Mouse (Mus musculus): Measurements from ENCODE around the gene Barx2. TPM values are rescaled to one million over a fixed set of nuclear protein-coding genes. Genes with fewer than 3 reads are reported as not detected.

Barx2 gene
- total RNA-seq, 1 experiment, result 0.18 TPM

DNA sequence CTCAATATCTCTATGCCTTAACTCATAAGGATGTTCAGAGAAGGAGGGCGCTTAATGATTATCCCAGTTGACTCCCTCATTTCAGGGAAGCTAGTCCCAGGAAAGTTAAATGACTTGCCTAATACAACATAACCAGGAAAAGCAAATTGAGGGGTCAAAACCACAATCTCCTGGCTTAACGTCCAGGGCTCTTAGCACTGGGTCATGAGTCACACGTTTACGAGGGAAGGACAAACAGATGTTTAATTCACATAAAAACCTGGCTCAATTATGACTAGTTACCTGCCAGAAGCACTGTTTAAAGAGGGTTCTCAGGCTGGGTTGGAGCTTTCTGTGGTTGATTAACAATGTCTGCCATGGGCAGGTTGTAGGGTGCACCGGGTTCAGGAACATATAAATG is 53.8 kb downstream of the Barx2 start:
- TF ChIP-seq CHD2 (IDR thresholded peaks at IDR 0.05; ENCODE audit: low read depth, low read length), result no peak
- TF ChIP-seq HCFC1 (IDR thresholded peaks at IDR 0.05; ENCODE audit: borderline replicate concordance, insufficient read depth, low read length), result no peak
- TF ChIP-seq ZC3H11A (IDR thresholded peaks at IDR 0.05; ENCODE audit: borderline replicate concordance, low read depth, low read length), result no peak
- no peak for TF ChIP-seq ZNF384 (IDR thresholded peaks at IDR 0.05; ENCODE audit: low read depth, low read length)
- TF ChIP-seq MAFK (IDR thresholded peaks at IDR 0.05; ENCODE audit: insufficient read depth, low read depth, low read length), result no peak
- no peak for DNase-seq (ENCODE audit: low read depth, low spot score)
- in situ Hi-C loops (cut with MboI; ENCODE audit: low sequenced_read_pairs in 2 of 2, unreplicated experiment in 2 of 2), result no loop called here
- no peak overlapping the region for H3K27ac ChIP-seq (ENCODE audit: insufficient read depth, low read depth, low read length, poor library complexity, severe bottlenecking)
- H3K9me3 ChIP-seq (ENCODE audit: control insufficient read depth, insufficient read depth, low read depth, low read length), result no peaks in the 10 kb centered on the region
- no peak overlapping the region for H3K9ac ChIP-seq (ENCODE audit: insufficient read depth, low read depth, low read length, poor library complexity, severe bottlenecking)
- H3K36me3 ChIP-seq (ENCODE audit: control insufficient read depth, insufficient read depth, low read length, poor library complexity, severe bottlenecking), result no peaks in the 10 kb centered on the region
- H3K4me1 ChIP-seq (ENCODE audit: control insufficient read depth in 2 of 2, insufficient read depth in 2 of 2, low read length in 2 of 2, poor library complexity in 1 of 2), result no peaks in the 10 kb centered on the region
- no peak overlapping the region for H3K4me3 ChIP-seq (ENCODE audit: insufficient read depth in 1 of 2, low read depth in 1 of 2, low read length in 2 of 2, poor library complexity in 1 of 2, severe bottlenecking in 1 of 2)

DNA sequence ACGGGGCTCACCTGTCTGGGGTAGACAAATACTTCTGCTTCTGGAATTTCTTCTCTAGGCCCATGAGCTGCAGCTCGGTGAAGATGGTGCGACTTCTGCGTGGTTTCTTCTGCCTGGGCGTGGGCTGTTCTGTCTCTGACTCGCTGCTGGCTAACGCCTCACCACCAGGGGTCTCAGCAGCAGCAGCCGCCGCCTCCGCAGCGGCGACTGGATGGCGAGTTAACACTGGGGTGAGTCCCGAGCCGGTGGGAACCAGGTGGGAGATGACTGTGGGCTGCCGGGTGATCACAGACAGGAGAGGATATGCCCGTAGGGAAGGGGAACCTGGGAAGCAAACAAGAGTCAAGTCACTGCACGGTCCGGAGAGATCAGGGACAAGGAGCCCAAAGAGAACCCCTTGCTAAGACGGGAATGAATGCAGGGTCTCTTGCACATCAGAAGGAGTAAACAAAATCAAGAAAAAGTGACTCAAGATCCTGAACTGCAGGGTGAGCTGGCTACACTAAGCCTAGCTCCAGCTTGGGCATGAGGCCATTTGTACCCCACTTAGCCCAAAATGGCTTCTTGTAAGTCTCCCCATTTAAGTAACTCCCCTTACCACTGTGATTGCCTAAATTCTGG is 54.4 kb downstream of the Barx2 start:
- Histone ChIP-seq H3K36me3 (ENCODE audit: control insufficient read depth, insufficient read depth, low read length, poor library complexity, severe bottlenecking) (no peaks in the 10 kb centered on the region), H3K9me3 (ENCODE audit: control insufficient read depth, insufficient read depth, low read depth, low read length) (no peaks in the 10 kb centered on the region), H3K4me3 (ENCODE audit: insufficient read depth in 1 of 2, low read depth in 1 of 2, low read length in 2 of 2, poor library complexity in 1 of 2, severe bottlenecking in 1 of 2) (no peak overlapping the region), H3K27ac (ENCODE audit: insufficient read depth, low read depth, low read length, poor library complexity, severe bottlenecking) (no peak overlapping the region), H3K9ac (ENCODE audit: insufficient read depth, low read depth, low read length, poor library complexity, severe bottlenecking) (no peak overlapping the region), H3K4me1 (ENCODE audit: control insufficient read depth in 2 of 2, insufficient read depth in 2 of 2, low read length in 2 of 2, poor library complexity in 1 of 2) (no peaks in the 10 kb centered on the region)
- TF ChIP-seq ZC3H11A (IDR thresholded peaks at IDR 0.05; ENCODE audit: borderline replicate concordance, low read depth, low read length), result no peak
- TF ChIP-seq HCFC1 (IDR thresholded peaks at IDR 0.05; ENCODE audit: borderline replicate concordance, insufficient read depth, low read length), result no peak
- no peak for TF ChIP-seq CHD2 (IDR thresholded peaks at IDR 0.05; ENCODE audit: low read depth, low read length)
- DNase-seq (ENCODE audit: low read depth, low spot score), result peak; percentile 34
- in situ Hi-C loops (cut with MboI; ENCODE audit: low sequenced_read_pairs in 2 of 2, unreplicated experiment in 2 of 2), result no loop called here

DNA sequence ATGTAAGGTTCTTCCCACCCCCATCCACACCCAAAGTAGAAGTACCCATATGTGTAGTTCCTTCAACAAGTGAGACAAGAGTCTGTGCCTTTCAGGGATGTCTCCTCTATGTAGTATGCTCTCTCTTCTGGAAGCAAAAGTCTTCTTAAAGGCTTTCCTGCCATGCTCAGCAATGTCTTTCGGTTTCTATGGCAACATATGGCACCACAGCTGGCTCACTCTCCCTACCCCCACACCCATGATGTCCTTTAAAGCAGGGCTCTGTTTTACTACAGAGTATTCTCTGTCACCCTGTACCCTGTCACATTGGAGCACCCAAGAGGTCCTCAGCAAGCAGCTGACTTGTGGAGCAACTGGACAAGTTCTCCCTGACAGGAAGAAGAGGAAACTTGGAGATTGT is 55.8 kb downstream of the Barx2 start:
- TF ChIP-seq CHD2 (IDR thresholded peaks at IDR 0.05; ENCODE audit: low read depth, low read length) (no peak), HCFC1 (IDR thresholded peaks at IDR 0.05; ENCODE audit: borderline replicate concordance, insufficient read depth, low read length) (no peak), ZNF384 (IDR thresholded peaks at IDR 0.05; ENCODE audit: low read depth, low read length) (no peak), ZC3H11A (IDR thresholded peaks at IDR 0.05; ENCODE audit: borderline replicate concordance, low read depth, low read length) (no peak), MAFK (IDR thresholded peaks at IDR 0.05; ENCODE audit: insufficient read depth, low read depth, low read length) (no peak)
- in situ Hi-C loops (cut with MboI; ENCODE audit: low sequenced_read_pairs in 2 of 2, unreplicated experiment in 2 of 2), result no loop called here
- H3K27ac ChIP-seq (ENCODE audit: insufficient read depth, low read depth, low read length, poor library complexity, severe bottlenecking), result no peak overlapping the region
- DNase-seq (ENCODE audit: low read depth, low spot score), result no peak
- no peaks in the 10 kb centered on the region for H3K4me1 ChIP-seq (ENCODE audit: control insufficient read depth in 2 of 2, insufficient read depth in 2 of 2, low read length in 2 of 2, poor library complexity in 1 of 2)
- H3K36me3 ChIP-seq (ENCODE audit: control insufficient read depth, insufficient read depth, low read length, poor library complexity, severe bottlenecking), result no peaks in the 10 kb centered on the region
- H3K9ac ChIP-seq (ENCODE audit: insufficient read depth, low read depth, low read length, poor library complexity, severe bottlenecking), result no peak overlapping the region
- H3K9me3 ChIP-seq (ENCODE audit: control insufficient read depth, insufficient read depth, low read depth, low read length), result no peaks in the 10 kb centered on the region
- H3K4me3 ChIP-seq (ENCODE audit: insufficient read depth in 1 of 2, low read depth in 1 of 2, low read length in 2 of 2, poor library complexity in 1 of 2, severe bottlenecking in 1 of 2), result no peak overlapping the region

DNA sequence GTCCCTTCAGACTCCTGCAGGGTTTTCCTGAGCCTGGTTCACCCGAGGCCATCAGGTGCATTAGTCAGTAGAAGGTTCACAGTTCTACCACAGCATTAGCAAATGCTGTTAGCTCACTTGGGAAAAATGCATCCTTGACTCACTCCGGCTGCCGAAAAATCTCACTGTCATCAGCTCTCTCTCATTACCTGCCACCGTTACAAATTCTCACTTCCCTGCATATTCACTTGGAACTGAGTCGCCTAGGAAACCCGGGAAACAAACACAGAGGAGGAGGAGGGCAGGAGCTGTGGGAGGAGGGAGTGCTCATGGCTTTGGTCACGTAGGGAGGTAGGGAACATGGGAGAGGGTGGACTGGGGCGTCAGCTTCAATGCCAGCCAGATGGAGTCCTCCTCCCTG is 56.8 kb downstream of the Barx2 start:
- Histone ChIP-seq H3K36me3 (ENCODE audit: control insufficient read depth, insufficient read depth, low read length, poor library complexity, severe bottlenecking) (no peaks in the 10 kb centered on the region), H3K4me3 (ENCODE audit: insufficient read depth in 1 of 2, low read depth in 1 of 2, low read length in 2 of 2, poor library complexity in 1 of 2, severe bottlenecking in 1 of 2) (no peak overlapping the region), H3K27ac (ENCODE audit: insufficient read depth, low read depth, low read length, poor library complexity, severe bottlenecking) (no peak overlapping the region), H3K4me1 (ENCODE audit: control insufficient read depth in 2 of 2, insufficient read depth in 2 of 2, low read length in 2 of 2, poor library complexity in 1 of 2) (no peaks in the 10 kb centered on the region), H3K9me3 (ENCODE audit: control insufficient read depth, insufficient read depth, low read depth, low read length) (no peaks in the 10 kb centered on the region), H3K9ac (ENCODE audit: insufficient read depth, low read depth, low read length, poor library complexity, severe bottlenecking) (no peak overlapping the region)
- TF ChIP-seq ZNF384 (IDR thresholded peaks at IDR 0.05; ENCODE audit: low read depth, low read length) (no peak), MAFK (IDR thresholded peaks at IDR 0.05; ENCODE audit: insufficient read depth, low read depth, low read length) (no peak), ZC3H11A (IDR thresholded peaks at IDR 0.05; ENCODE audit: borderline replicate concordance, low read depth, low read length) (no peak), HCFC1 (IDR thresholded peaks at IDR 0.05; ENCODE audit: borderline replicate concordance, insufficient read depth, low read length) (no peak), CHD2 (IDR thresholded peaks at IDR 0.05; ENCODE audit: low read depth, low read length) (no peak)
- in situ Hi-C loops (cut with MboI; ENCODE audit: low sequenced_read_pairs in 2 of 2, unreplicated experiment in 2 of 2), result no loop called here
- no peak for DNase-seq (ENCODE audit: low read depth, low spot score)

DNA sequence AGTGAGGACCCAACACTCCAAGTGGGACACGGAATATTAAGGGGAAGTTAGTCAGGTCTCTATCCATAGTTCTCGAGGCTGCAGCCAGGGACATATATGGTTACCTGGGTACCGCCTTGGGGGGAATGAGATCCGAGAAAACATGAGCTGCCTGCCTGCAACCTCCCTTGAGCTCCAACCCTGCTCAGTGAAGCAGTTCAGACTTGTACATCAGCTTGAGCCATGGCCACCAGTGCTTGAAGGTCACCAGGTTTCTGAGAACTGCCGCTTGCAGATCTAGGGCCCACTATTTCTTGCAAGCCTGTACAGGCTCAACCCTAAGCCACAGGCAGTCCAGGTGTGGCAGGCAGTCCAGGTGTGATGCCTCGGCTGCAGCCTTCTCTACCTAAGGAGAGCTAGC is 57.6 kb downstream of the Barx2 start:
- in situ Hi-C loops (cut with MboI; ENCODE audit: low sequenced_read_pairs in 2 of 2, unreplicated experiment in 2 of 2), result no loop called here
- no peaks in the 10 kb centered on the region for H3K4me1 ChIP-seq (ENCODE audit: control insufficient read depth in 2 of 2, insufficient read depth in 2 of 2, low read length in 2 of 2, poor library complexity in 1 of 2)
- no peak overlapping the region for H3K4me3 ChIP-seq (ENCODE audit: insufficient read depth in 1 of 2, low read depth in 1 of 2, low read length in 2 of 2, poor library complexity in 1 of 2, severe bottlenecking in 1 of 2)
- TF ChIP-seq MAFK (IDR thresholded peaks at IDR 0.05; ENCODE audit: insufficient read depth, low read depth, low read length) (no peak), CHD2 (IDR thresholded peaks at IDR 0.05; ENCODE audit: low read depth, low read length) (no peak), ZC3H11A (IDR thresholded peaks at IDR 0.05; ENCODE audit: borderline replicate concordance, low read depth, low read length) (no peak), HCFC1 (IDR thresholded peaks at IDR 0.05; ENCODE audit: borderline replicate concordance, insufficient read depth, low read length) (no peak), ZNF384 (IDR thresholded peaks at IDR 0.05; ENCODE audit: low read depth, low read length) (no peak)
- H3K9ac ChIP-seq (ENCODE audit: insufficient read depth, low read depth, low read length, poor library complexity, severe bottlenecking), result no peak overlapping the region
- no peak for DNase-seq (ENCODE audit: low read depth, low spot score)
- no peak overlapping the region for H3K27ac ChIP-seq (ENCODE audit: insufficient read depth, low read depth, low read length, poor library complexity, severe bottlenecking)
- no peaks in the 10 kb centered on the region for H3K36me3 ChIP-seq (ENCODE audit: control insufficient read depth, insufficient read depth, low read length, poor library complexity, severe bottlenecking)
- H3K9me3 ChIP-seq (ENCODE audit: control insufficient read depth, insufficient read depth, low read depth, low read length), result no peaks in the 10 kb centered on the region
